Mouse (Mus musculus) lung, postnatal 0 days (tissue): ENCODE measurements around the gene Kpnb1.

Source experiments
- CTCF ChIP-seq: IDR thresholded peaks from 2 replicates; pipeline ENCODE4 v1.5.1; 2016; ENCODE audit warnings: antibody characterized with exemption, mild to moderate bottlenecking
- EP300 ChIP-seq: IDR thresholded peaks from 2 replicates; pipeline ENCODE4 v1.6.1; 2016; ENCODE audit warnings: antibody characterized with exemption, mild to moderate bottlenecking, control low read depth

DNA sequence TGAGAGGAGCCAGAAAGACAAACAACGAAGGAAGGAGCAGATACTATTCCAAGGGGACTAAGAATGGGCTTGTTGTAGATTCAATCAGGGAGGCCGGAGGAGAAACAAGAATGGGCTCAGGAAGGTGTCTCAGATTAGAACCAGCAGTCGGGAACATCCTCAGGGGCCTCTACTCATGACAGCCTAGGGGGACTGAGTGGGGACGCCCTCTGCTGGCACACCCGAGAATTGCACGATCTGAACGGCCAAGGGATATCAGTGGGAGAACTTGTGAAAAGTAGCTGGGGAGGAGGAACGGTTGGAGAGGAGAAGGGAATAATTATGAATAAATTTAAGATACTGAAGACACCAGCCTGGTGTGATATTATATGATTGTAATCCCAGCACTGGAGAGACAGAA lies 41.0 kb downstream of the Kpnb1 start:
- TF ChIP-seq CTCF, result peak; percentile 92
- TF ChIP-seq EP300, result no peak
